Mouse (Mus musculus) thymus, adult 2 months (tissue): ENCODE results near the gene Glis2. TPM values are rescaled to one million over a fixed set of nuclear protein-coding genes. Genes with fewer than 3 reads are reported as not detected.

Experiments used
- DNase-seq: peaks from one replicate; pipeline ENCODE4 v3.0.0; 2021
- H3K27ac ChIP-seq: fragments of 200-500 bp; 2 replicates; pipeline ENCODE4 v1.5.1; 2012; ENCODE audit warnings: low read length, control low read depth; ENCODE audit not compliant: control insufficient read depth, insufficient read depth
- H3K27me3 ChIP-seq: fragments of 200-500 bp; 2 replicates; pipeline ENCODE4 v1.6.1; 2012; ENCODE audit warnings: mild to moderate bottlenecking, low read length, moderate library complexity, mixed read lengths; ENCODE audit not compliant: control insufficient read depth, insufficient read depth
- H3K36me3 ChIP-seq: fragments of 200-500 bp; 2 replicates; pipeline ENCODE4 v1.6.1; 2012; ENCODE audit warnings: mild to moderate bottlenecking, low read length, moderate library complexity; ENCODE audit not compliant: control insufficient read depth, insufficient read depth
- H3K4me1 ChIP-seq: fragments of 200-500 bp; replicated peaks from 2 replicates; pipeline ENCODE4 v1.6.1; 2012; ENCODE audit warnings: low read length; ENCODE audit not compliant: control insufficient read depth, insufficient read depth
- H3K4me3 ChIP-seq: fragments of 200-500 bp; 2 replicates; pipeline ENCODE4 v1.5.1; 2012; ENCODE audit warnings: mild to moderate bottlenecking, low read length, control low read depth, moderate library complexity; ENCODE audit not compliant: control insufficient read depth, insufficient read depth
- CTCF ChIP-seq: fragments of 200-500 bp; IDR thresholded peaks from 2 replicates; pipeline ENCODE4 v1.5.1; 2012; ENCODE audit warnings: mild to moderate bottlenecking, control low read depth, low read length, moderate library complexity, borderline replicate concordance; ENCODE audit not compliant: control insufficient read depth, poor library complexity, insufficient read depth; ENCODE audit errors: extremely low read depth
- POLR2A ChIP-seq: fragments of 200-500 bp; IDR thresholded peaks from 2 replicates; pipeline ENCODE4 v1.6.1; 2012; ENCODE audit warnings: mild to moderate bottlenecking, low read length, control low read depth, moderate library complexity; ENCODE audit not compliant: control insufficient read depth, poor library complexity, insufficient read depth; ENCODE audit errors: extremely low read depth
- WGBS: fragments of 180-500 bp; shearing (Covaris S2); methylation state at CpG from one replicate; pipeline ENCODE4 v1.1.7; 2018; 5-methylcytosine and 5-hydroxymethylcytosine counted together
- polyA plus RNA-seq: library from polyadenylated mRNA; depleted of rRNA; stranded (reverse); fragments of >200 nt; gene quantifications from 2 replicates; pipeline ENCODE4 v1.2.3, GENCODE M21; 2012

Gene Glis2
- polyA plus RNA-seq, 1 experiment = 14.3 TPM

GRCm38 (mm10) chr16:4658781-4659245 is 64.3 kb downstream of the Glis2 start:
- no peak for DNase-seq
- Histone ChIP-seq H3K36me3 (peaks cover 46% of the 10 kb centered on the region), H3K4me3 (no peak overlapping the region), H3K4me1 (peaks cover 9% of the 10 kb centered on the region; the same call in 1 of the 2 replicates), H3K27ac (no peak overlapping the region), H3K27me3 (no peaks in the 10 kb centered on the region)
- no peak for TF ChIP-seq CTCF
- no peak for TF ChIP-seq POLR2A
- 37% methylated on average over 11 of the region's 11 CpGs for WGBS

- Histone ChIP-seq H3K4me3 (no peak overlapping the region), H3K27ac (no peak overlapping the region), H3K36me3 (peaks cover 49% of the 10 kb centered on the region), H3K4me1 (peaks cover 9% of the 10 kb centered on the region; the same call in 1 of the 2 replicates), H3K27me3 (no peaks in the 10 kb centered on the region)
- no peak for DNase-seq
- no peak for TF ChIP-seq POLR2A
- TF ChIP-seq CTCF = no peak
- 75% methylated on average over 2 of the region's 2 CpGs for WGBS
These were observed 64.8 kb downstream of the Glis2 start for GRCm38 (mm10) chr16:4659326-4659725.

- TF ChIP-seq POLR2A = no peak
- no peak for TF ChIP-seq CTCF
- H3K4me3 ChIP-seq = no peak overlapping the region
- H3K27ac ChIP-seq = no peak overlapping the region
- H3K27me3 ChIP-seq = no peaks in the 10 kb centered on the region
- peaks cover 9% of the 10 kb centered on the region; the same call in 1 of the 2 replicates for H3K4me1 ChIP-seq
- peaks cover 54% of the 10 kb centered on the region for H3K36me3 ChIP-seq
- DNase-seq = no peak
- 92% methylated on average over 2 of the region's 2 CpGs for WGBS
These were observed 67.1 kb downstream of the Glis2 start for GRCm38 (mm10) chr16:4661605-4662004.

DNA sequence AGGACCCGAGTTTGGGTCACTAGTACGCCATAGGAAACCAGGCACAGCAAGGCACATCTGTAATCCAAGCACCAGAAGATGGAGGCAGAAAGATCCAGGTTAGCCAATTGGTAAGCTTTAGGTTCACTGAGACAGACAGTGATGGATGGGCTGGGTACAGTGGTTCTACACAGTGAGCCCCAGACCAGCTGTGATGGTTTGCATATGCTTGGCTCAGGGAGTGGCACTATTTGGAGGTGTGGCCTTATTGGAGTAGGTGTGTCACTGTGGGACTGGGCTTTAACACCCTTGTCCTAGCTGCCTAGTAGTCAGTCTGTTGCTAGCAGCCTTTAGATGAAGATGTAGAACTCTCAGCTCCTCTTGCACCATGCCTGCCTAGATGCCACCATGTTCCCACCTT is 69.3 kb downstream of the Glis2 start:
- H3K36me3 ChIP-seq = peaks cover 73% of the 10 kb centered on the region
- no peak overlapping the region for H3K4me3 ChIP-seq
- no peaks in the 10 kb centered on the region for H3K27me3 ChIP-seq
- H3K27ac ChIP-seq = no peak overlapping the region
- TF ChIP-seq POLR2A (no peak), CTCF (no peak)
- peaks cover 4% of the 10 kb centered on the region; the same call in 1 of the 2 replicates for H3K4me1 ChIP-seq
- DNase-seq = no peak
- WGBS = 89% methylated on average over 2 of the region's 2 CpGs

DNA sequence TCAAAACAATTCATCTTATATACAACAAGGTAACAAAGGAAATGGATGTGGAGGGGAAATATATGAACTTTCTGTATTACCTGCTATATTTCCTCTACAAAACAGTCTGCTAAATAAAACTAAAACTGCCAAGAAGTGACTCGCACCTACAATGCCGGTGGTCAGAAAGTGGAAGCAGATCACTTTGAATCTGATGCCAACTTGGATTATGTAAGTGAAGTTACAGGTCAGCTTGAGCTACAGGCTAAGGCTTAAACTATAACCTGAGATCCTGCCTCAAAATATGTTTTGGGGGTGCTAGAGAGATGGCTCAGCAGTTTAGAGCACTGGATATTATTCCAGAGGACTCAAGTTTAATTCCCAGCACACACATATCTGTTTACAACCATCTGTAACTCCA is 71.2 kb downstream of the Glis2 start:
- Histone ChIP-seq H3K27me3 (no peaks in the 10 kb centered on the region), H3K36me3 (peaks cover 80% of the 10 kb centered on the region), H3K4me3 (no peak overlapping the region), H3K4me1 (no peaks in the 10 kb centered on the region), H3K27ac (no peak overlapping the region)
- 95% methylated on average over 2 of the region's 2 CpGs for WGBS
- TF ChIP-seq POLR2A (no peak), CTCF (no peak)
- DNase-seq = no peak

DNA sequence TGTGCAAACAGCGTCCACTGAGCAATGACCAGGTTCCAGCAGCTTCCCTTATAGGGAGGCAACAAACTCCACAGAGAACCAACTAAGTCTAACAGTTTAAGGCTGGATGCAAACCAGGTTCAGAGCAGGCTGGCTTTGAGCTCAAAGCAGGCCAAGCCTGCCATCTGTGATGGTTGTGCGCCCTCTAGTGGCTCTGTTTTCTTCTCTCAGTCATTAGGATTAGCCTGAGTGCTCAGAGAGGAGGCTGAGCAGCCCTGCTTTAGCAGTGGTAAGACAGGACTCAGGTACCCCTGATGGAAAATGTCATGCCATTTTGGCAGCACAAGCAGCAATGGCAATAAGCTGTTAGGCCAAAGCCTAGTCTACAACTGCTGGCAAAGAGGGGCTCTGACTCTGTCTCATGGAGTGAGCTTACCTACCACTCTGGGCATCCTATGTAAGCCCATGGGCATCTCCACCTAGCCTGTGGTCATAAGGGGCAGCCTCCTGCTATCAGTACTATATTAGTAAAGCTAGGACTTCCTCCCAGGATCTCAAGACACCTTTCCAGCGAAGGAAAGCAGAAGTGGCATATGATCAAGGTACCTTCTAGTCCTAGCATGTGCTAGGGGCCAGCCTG is 72.8 kb downstream of the Glis2 start:
- Histone ChIP-seq H3K27me3 (no peaks in the 10 kb centered on the region), H3K4me3 (no peak overlapping the region), H3K27ac (no peak overlapping the region), H3K4me1 (no peaks in the 10 kb centered on the region), H3K36me3 (peaks cover 72% of the 10 kb centered on the region)
- 55% methylated on average over 3 of the region's 3 CpGs for WGBS
- TF ChIP-seq POLR2A (no peak), CTCF (peak; percentile 93; the same call in 1 of the 2 replicates)
- peak; percentile 85 for DNase-seq

DNA sequence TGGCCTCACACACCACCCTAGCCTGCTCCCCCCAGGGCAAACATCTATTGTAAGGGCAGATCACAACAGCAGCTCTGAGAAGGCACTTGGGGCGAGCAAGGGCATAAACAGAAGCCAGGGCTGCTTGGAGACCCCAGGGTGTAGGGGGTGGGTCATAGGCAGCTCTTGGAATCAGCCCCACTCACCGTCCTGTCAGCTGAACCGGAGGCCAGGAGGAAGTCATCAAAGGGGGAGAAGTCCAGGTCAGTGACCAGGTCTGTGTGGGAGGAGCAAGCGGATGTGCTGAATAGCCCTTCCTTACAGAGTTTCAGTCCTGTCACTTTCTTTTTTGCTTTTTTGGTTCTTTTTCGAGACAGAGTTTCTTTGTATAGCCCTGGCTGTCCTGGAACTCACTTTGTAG is 75.8 kb downstream of the Glis2 start:
- DNase-seq = no peak
- H3K4me1 ChIP-seq = peaks cover 19% of the 10 kb centered on the region
- no peak overlapping the region for H3K4me3 ChIP-seq
- TF ChIP-seq CTCF = no peak
- TF ChIP-seq POLR2A = no peak
- no peaks in the 10 kb centered on the region for H3K27me3 ChIP-seq
- no peak overlapping the region for H3K27ac ChIP-seq
- WGBS = 96% methylated on average over 5 of the region's 5 CpGs
- H3K36me3 ChIP-seq = peaks cover 49% of the 10 kb centered on the region
